Mouse (Mus musculus) bone marrow macrophage, adult 2 months (primary cell): Measurements from ENCODE around the gene Nsd2. TPM values are rescaled to one million over a fixed set of nuclear protein-coding genes. Genes with fewer than 3 reads are reported as not detected.
A peak's percentile ranks its signal among the peaks of the same experiment; 100 is the strongest.
"Not testable (repeated sequence)": the region's sequence is repeated elsewhere in the genome, so short reads cannot be mapped to it uniquely, and the experiment has no call there.

Experiments used
- H3K27ac ChIP-seq: 2 replicates; pipeline ENCODE4 v1.5.1; 2012; ENCODE audit warnings: low read depth, low read length; ENCODE audit not compliant: insufficient read depth
- H3K4me1 ChIP-seq: 2 replicates; pipeline ENCODE4 v1.6.1; 2012; ENCODE audit warnings: low read length; ENCODE audit not compliant: control insufficient read depth, insufficient read depth
- H3K4me3 ChIP-seq: 2 replicates; pipeline ENCODE4 v1.5.1; 2012; ENCODE audit warnings: mild to moderate bottlenecking, low read length, moderate library complexity; ENCODE audit not compliant: insufficient read depth
- CTCF ChIP-seq: IDR thresholded peaks from 2 replicates; pipeline ENCODE4 v1.5.1; 2012; ENCODE audit warnings: low read depth, mild to moderate bottlenecking, low read length, moderate library complexity
- POLR2A ChIP-seq: IDR thresholded peaks from 2 replicates; pipeline ENCODE4 v1.6.1; 2012; ENCODE audit warnings: mild to moderate bottlenecking, low read depth, low read length, borderline replicate concordance
- polyA plus RNA-seq: library from polyadenylated mRNA; stranded (reverse); fragments of >200 nt; gene quantifications from 2 replicates; pipeline ENCODE4 v1.2.4, GENCODE M21; 2012; ENCODE audit not compliant: missing spikeins, insufficient read depth, insufficient read length

Gene Nsd2
- polyA plus RNA-seq, 1 experiment, result 41.1 TPM

DNA sequence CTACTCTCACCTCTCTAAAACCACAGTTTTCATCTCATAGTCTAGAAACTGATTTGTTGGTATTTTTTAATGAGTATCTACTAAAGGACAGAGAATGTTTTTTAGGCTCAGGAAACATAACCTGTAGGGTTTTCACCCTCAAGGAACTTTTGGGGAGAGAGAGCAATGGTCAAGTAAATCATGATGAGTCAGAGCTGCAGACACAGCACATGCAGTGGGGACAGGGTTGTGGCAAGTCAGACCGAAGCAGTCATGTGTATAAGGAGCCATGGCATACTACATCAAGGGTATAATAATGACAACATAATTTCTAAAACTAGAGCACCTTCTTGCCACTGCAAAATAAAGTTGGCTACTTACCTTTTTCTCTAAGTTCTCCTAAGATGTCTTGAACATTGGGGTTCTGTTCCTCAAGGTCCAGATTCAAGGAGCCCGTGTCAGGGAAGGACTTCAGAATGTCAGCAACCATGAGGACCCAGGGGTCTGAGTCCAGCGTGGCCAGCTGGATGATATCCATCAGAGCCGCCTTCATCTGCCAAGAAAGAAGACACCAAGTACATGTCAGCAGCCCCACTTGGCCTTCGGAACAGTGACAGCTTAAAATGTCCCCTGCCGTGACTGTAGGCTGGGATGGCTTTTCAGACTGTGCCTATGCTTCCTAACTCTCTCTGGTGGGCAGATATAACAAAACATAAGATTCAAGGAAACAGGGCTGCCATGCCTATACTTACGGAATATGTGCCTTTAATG is 101.1 kb downstream of the Nsd2 start:
- H3K4me3 ChIP-seq, result no peak overlapping the region
- peak overlapping the region; percentile 60 for H3K27ac ChIP-seq
- peaks cover 22% of the 10 kb centered on the region for H3K4me1 ChIP-seq
- TF ChIP-seq CTCF (no peak), POLR2A (no peak)

DNA sequence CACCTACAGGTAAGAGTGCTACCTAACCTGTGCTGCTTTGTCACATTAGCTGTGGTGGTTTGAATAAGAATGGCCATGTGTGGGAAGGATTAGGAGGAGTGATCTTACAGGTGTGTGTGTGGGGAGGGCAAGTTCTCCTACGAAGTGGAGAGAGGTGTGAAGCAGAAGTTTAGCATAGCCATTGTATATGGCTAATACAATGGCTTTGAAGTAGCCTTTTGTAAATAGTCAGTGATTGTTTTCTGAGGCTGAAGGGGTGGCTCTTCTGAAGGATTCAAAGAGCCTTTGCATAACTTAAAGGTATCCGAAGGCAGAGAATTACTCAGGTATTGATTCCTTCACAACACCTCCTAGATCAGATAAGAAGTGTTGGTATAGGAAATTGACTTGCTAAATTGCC is 102.0 kb downstream of the Nsd2 start:
- no peak overlapping the region for H3K4me3 ChIP-seq
- H3K4me1 ChIP-seq, result peaks cover 22% of the 10 kb centered on the region
- H3K27ac ChIP-seq, result no peak overlapping the region
- TF ChIP-seq CTCF, result no peak

DNA sequence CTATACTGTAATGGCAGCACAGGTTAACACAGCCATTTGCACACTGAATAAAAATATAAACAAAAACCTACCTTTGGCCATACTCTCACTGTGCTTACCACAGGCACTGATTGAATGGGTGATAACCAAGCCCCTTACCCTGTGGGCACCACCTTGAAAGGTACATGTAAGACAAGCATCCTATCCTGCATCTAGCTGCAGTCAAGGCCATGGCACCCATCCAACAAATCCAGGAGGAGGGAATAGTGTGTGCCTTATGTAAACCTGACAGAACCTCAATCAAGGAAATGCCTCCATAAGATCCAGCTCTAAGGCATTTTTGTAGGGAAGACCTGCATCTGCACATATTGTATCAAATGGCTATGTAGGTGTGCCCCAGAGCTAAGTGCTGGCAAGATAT is 105.6 kb downstream of the Nsd2 start:
- Histone ChIP-seq H3K4me1 (peaks cover 14% of the 10 kb centered on the region), H3K4me3 (no peak overlapping the region), H3K27ac (no peak overlapping the region)
- TF ChIP-seq CTCF (no peak), POLR2A (no peak)

DNA sequence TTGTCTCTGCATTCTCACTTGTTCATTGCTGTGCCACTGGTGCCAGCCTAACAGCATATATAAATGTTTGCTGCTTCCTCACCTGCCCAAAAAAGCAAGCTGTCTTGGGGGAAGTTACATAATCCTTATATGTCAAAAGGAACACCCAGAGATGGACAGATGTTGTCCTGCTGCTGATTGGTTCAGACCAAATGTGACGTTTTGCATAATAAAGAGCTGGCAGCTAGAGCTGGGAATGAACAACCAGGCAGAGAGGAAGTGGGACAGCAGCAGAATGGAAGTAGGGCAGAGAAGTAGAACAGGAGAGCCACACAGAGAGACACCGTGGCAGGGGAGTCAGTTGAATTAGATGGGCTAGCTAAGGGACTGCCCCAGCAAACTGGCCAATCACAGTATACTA is 111.9 kb downstream of the Nsd2 start:
- TF ChIP-seq CTCF (no peak), POLR2A (no peak)
- H3K4me1 ChIP-seq, result peaks cover 20% of the 10 kb centered on the region

DNA sequence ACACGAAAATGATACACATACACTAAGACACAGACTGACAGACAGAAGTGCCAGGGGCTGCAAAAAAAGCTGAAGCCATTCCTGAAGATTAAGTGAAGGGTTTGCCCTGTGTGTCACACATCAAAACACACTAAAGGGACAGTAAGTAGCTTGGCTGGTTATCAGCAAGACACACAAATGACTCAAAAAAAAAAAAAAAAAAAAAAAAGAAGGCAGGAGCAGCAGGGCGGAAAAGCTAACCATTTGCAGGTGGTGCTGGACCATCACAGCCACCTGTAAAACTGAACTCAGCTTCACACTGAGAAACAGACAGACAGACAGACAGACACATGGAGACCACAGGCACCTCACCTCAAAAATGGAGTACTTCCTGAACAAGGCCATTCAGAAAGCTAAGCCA is 113.6 kb downstream of the Nsd2 start:
- Histone ChIP-seq H3K4me1 (peaks cover 31% of the 10 kb centered on the region), H3K4me3 (peak overlapping the region; percentile 14; the same call in 1 of the 2 replicates), H3K27ac (no peak overlapping the region)
- TF ChIP-seq CTCF, result no peak
- TF ChIP-seq POLR2A, result no peak

More for the DNA sequence above, 111.9 kb downstream of the Nsd2 start:
- no peak overlapping the region for H3K27ac ChIP-seq
- no peak overlapping the region for H3K4me3 ChIP-seq

DNA sequence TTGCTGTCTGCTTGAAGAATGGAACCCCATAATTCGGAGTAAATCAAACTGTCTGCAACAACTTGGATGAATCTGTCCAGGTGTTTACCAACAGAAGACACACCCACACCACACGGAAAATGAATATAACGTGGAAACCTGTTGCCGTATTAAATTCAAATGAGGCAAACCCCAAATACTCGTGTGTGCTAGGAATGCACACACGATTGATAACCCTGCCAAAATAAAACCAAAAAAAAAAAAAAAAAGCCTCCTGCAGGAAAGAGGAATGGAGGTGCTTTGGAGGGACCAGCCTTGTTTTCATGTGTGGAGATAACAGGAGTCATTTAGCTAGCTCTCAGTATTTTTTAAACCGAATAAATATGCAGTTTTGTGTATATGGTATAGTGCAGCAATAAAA is 114.4 kb downstream of the Nsd2 start:
- peak overlapping the region; percentile 31 for H3K4me3 ChIP-seq
- H3K4me1 ChIP-seq, result peaks cover 31% of the 10 kb centered on the region
- no peak overlapping the region for H3K27ac ChIP-seq
- TF ChIP-seq POLR2A (no peak), CTCF (no peak)

DNA sequence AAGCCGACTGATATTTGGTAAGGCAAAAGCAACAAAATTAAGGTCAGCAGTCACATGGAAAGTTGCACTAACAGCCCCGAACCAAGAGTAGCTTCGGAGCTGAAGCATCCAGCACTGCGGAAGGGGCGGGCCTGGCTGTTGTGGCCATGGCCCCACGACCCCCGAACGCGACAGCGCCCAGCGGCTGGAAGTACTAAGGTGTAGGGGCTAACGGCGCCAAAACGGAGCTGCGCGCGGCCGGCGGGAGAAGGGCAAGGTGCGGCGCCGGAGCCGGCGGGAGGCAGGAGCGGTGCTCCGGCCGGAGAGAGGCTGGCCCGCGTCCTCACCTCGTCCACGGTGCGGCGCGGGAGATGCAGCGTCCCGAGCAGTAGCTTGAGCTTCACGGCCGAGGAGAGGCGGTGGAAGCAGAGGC is 115.2 kb downstream of the Nsd2 start:
- TF ChIP-seq POLR2A, result no peak
- TF ChIP-seq CTCF, result no peak
- Histone ChIP-seq H3K27ac (peak overlapping the region; percentile 71), H3K4me1 (peaks cover 31% of the 10 kb centered on the region), H3K4me3 (peak overlapping the region; percentile 77)

DNA sequence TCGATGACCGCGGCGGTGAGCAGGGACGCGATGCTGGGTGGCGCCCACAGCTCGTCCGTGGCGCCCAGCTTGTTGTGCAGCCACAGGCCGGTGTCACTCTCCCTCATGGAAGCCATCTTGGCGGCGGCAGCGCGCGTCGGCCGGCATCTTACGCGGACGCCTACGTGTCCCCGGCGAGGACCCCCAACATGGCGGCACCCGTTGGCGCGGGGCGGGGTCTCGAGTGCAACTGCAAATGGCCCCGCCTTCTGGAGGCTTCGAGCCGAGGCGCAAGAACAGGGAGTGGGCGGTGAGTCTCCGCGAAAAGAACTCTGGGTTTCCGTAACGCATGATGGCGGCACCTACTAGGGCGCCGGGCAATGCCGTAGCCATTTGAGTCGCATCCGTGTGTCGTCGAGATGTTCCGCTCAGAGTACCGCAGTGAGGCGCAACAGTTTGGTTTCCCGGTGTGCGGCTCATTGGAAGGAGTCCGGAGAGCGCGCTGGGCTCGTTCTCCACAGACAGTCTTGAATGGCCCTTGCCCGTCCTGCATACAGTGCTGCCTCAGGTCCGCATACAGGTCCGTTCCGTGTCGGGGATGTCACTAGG is 115.7 kb downstream of the Nsd2 start, which contains the start of gene Nelfa:
Gene Nelfa, minus strand, starts transcription at position 294 of the 588 bp plus-strand sequence.
- no peak for TF ChIP-seq CTCF
- no peak for TF ChIP-seq POLR2A
- H3K27ac ChIP-seq, result peak within 1 kb of the TSS; percentile 71

DNA sequence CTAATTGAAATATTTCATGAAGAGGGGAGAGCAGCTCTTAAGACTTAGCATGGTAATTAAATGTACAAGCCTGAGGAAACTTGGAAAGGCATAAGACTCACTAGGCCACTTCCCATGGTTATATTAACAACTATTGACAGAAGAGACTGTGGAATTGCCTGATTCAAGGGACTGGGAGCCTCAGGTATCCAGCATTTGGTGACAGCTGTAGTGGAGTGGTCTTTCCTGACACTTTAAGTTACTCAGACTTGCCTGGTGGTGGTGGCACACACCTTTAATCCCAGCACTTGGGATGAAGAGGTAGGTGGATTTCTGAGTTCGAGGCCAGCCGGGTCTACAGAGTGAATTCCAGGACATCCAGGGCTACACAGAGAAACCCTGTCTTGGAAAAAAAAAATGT is 116.7 kb downstream of the Nsd2 start:
- TF ChIP-seq POLR2A (no peak), CTCF (no peak)
- Histone ChIP-seq H3K27ac (no peak overlapping the region), H3K4me1 (peaks cover 30% of the 10 kb centered on the region), H3K4me3 (no peak overlapping the region; the same call in 1 of the 2 replicates)

More for the DNA sequence above, 115.7 kb downstream of the Nsd2 start, which contains the start of gene Nelfa:
- Histone ChIP-seq H3K4me3 (peak within 1 kb of the TSS; percentile 81), H3K4me1 (peaks cover 31% of the 10 kb centered on the region)

DNA sequence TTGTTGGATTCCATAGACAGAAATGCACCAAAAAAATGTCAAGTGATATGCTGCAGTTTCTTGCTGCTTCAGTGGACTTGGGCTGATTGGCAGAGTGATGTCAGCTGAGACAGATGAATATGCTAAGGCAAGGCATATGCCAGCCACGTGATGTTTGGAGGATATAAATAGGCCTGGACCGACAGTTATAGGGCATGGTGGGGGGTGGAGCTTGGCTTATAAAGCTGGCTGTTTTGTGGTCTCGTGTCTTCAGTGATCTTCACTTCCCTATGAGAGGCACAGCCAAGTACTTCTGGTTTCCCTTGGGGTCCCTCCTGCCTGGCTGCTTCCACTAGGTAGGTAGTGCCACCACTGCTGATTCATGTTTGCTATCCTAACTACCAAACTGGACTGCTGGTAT is 117.9 kb downstream of the Nsd2 start:
- peaks cover 22% of the 10 kb centered on the region for H3K4me1 ChIP-seq
- no peak for TF ChIP-seq CTCF
- no peak for TF ChIP-seq POLR2A
- peak overlapping the region; percentile 94 for H3K27ac ChIP-seq
- no peak overlapping the region for H3K4me3 ChIP-seq

DNA sequence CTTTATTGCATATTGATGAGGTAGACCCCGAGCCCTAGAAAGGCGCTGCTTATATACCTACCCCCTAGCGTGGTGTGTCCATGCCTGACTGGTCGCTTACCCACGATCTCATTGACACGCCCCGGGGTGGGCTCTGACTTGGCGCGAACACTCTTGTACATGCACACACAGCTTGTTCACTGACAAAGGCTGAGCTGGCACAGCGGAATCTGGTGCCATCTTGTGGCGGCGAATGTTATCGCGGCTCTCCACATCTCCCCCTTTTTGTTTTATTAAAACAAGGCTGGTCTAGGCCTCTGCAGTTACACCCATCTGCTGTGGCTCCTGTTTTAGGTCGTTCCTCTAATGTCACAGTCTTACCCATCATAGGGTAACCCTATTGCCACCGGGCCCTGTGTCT is 126.5 kb downstream of the Nsd2 start:
- not testable (repeated sequence) for H3K4me3 ChIP-seq, H3K4me1 ChIP-seq, H3K27ac ChIP-seq
